Mouse (Mus musculus) ES-E14 (cell line): Measurements from ENCODE around the gene Gm1673. TPM values are rescaled to one million over a fixed set of nuclear protein-coding genes. Genes with fewer than 3 reads are reported as not detected.

ENCODE experiments used
- DNase-seq: peaks from one replicate; pipeline ENCODE4 v3.0.0-alpha.2; 2013; ENCODE audit warnings: low read depth, low spot score
- H3K27ac ChIP-seq: 2 replicates; pipeline ENCODE4 v1.5.1; 2012; ENCODE audit warnings: low read depth, mild to moderate bottlenecking, low read length, moderate library complexity, mixed read lengths; ENCODE audit not compliant: poor library complexity, insufficient read depth, severe bottlenecking
- H3K36me3 ChIP-seq: 2 replicates; pipeline ENCODE4 v1.6.1; 2012; ENCODE audit warnings: mild to moderate bottlenecking, low read length, moderate library complexity, mixed read lengths; ENCODE audit not compliant: control insufficient read depth, poor library complexity, insufficient read depth, severe bottlenecking
- H3K4me1 ChIP-seq, 2 experiments: fragments of 150-350 bp in 1 of 2; sonication (generic) in 1 of 2; 2 replicates each; pipeline ENCODE4 v1.6.1; 2012; ENCODE audit warnings: low read length in 2 of 2, mild to moderate bottlenecking in 1 of 2, mixed read lengths in 1 of 2; ENCODE audit not compliant: control insufficient read depth in 2 of 2, insufficient read depth in 2 of 2, poor library complexity in 1 of 2
- H3K4me3 ChIP-seq, 2 experiments: fragments of 150-350 bp in 1 of 2; sonication (generic) in 1 of 2; 2 replicates each; pipeline ENCODE4 v1.5.1; 2012; ENCODE audit warnings: low read length in 2 of 2, low read depth in 1 of 2, mild to moderate bottlenecking in 1 of 2, mixed read lengths in 1 of 2; ENCODE audit not compliant: insufficient read depth in 1 of 2, poor library complexity in 1 of 2, severe bottlenecking in 1 of 2
- H3K9ac ChIP-seq: 2 replicates; pipeline ENCODE4 v1.6.1; 2012; ENCODE audit warnings: low read depth, mild to moderate bottlenecking, low read length, mixed read lengths; ENCODE audit not compliant: poor library complexity, insufficient read depth, severe bottlenecking
- H3K9me3 ChIP-seq: fragments of 150-350 bp; sonication (generic); 2 replicates; pipeline ENCODE4 v1.6.1; 2012; ENCODE audit warnings: low read depth, mild to moderate bottlenecking, low read length; ENCODE audit not compliant: control insufficient read depth, insufficient read depth
- CHD2 ChIP-seq: IDR thresholded peaks from 2 replicates; pipeline ENCODE4 v1.6.1; 2014; ENCODE audit warnings: mild to moderate bottlenecking, low read depth, low read length, inconsistent platforms
- HCFC1 ChIP-seq: IDR thresholded peaks from 2 replicates; pipeline ENCODE4 v1.6.1; 2012; ENCODE audit warnings: low read length, inconsistent platforms, borderline replicate concordance; ENCODE audit not compliant: insufficient read depth
- MAFK ChIP-seq: IDR thresholded peaks from 2 replicates; pipeline ENCODE4 v1.6.1; 2014; ENCODE audit warnings: mild to moderate bottlenecking, low read depth, low read length, inconsistent platforms; ENCODE audit not compliant: insufficient read depth
- ZC3H11A ChIP-seq: IDR thresholded peaks from 2 replicates; pipeline ENCODE4 v1.6.1; 2012; ENCODE audit warnings: low read depth, mild to moderate bottlenecking, inconsistent platforms, low read length, borderline replicate concordance
- ZNF384 ChIP-seq: IDR thresholded peaks from 2 replicates; pipeline ENCODE4 v1.6.1; 2012; ENCODE audit warnings: low read depth, low read length, inconsistent platforms
- in situ Hi-C, 2 experiments: fragments of 600-800 bp; cut with MboI; formaldehyde crosslinking; loops; one replicate each; pipeline ENCODE4 v1.15.1; 2025; ENCODE audit warnings: low sequenced_read_pairs in 2 of 2, inconsistent platforms in 1 of 2; ENCODE audit not compliant: unreplicated experiment in 2 of 2
- total RNA-seq: library from RNA; depleted of rRNA; stranded (reverse); fragments of 300-350 nt; gene quantifications from 2 replicates; pipeline ENCODE4 v1.2.3, GENCODE M21; 2012; rRNA removed

Gm1673 gene
- 13.5 and 14.5 TPM in 2 replicates for total RNA-seq

DNA sequence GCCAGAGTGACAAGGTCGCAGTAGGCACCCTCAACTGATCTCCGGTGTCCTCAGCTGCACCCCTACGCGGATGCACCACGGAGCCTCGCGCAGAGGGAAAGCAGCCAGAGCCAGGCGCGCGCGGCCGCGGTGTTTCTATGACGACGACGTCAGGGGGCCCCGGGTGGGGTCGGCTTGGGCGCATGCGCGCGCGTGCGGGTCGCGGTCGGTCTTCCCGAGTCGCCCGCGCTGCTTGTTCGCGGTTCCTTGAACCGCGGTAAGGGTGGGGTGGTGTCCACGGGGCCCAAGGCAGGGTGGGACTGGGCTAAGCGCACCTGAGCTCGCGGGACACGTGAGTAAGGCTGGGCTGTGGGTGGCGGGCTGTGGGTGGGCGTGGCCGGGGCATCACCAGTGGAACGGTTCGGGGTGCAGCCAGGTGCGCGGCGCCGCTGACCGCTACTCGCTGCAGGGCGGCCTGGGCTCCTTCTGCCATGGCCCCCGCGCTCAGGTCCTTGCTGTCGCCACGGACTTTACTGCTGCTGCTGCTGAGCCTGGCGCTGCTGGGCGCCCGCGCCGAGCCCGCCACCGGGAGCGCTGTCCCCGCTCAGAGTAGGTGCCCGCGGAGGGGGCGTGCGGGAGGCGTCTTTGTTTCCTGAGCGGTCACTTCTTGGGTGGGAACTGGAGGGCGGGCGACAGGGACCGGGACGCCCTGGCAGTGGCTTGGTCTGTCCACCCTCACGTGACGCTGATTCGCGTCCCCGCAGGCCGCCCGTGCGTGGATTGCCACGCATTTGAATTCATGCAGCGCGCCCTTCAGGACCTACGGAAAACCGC, at the start of gene Gm1673:
TSS of gene Gm1673 (plus strand) at position 125 of the 813 bp plus-strand sequence.
- Histone ChIP-seq H3K9ac (peak within 1 kb of the TSS; percentile 73), H3K9me3 (no peaks in the 10 kb centered on the region), H3K4me1 (0 out of 4 replicates have a peak, but pooled peaks cover 0 to 2% of the 10 kb centered on the region in 2 experiments), H3K27ac (no peak within 1 kb of the TSS), H3K36me3 (no peaks in the 10 kb centered on the region), H3K4me3 (peak within 1 kb of the TSS; percentile 83 to 93)
- in situ Hi-C loops = no loop called here
- no peak for TF ChIP-seq ZC3H11A
- no peak for TF ChIP-seq HCFC1
- no peak for TF ChIP-seq CHD2
- TF ChIP-seq ZNF384 = no peak
- TF ChIP-seq MAFK = no peak
- DNase-seq = peak; percentile 49

GRCm38 (mm10) chr5:33934081-33934480, 49.2 kb upstream of the Gm1673 start:
- Histone ChIP-seq H3K4me1 (peaks cover 0 to 8% of the 10 kb centered on the region in 2 experiments; a peak in 3 of 4 replicates), H3K36me3 (peaks cover 6% of the 10 kb centered on the region; the same call in 1 of the 2 replicates), H3K4me3 (no peak overlapping the region), H3K9me3 (no peaks in the 10 kb centered on the region), H3K9ac (no peak overlapping the region), H3K27ac (no peak overlapping the region)
- no peak for DNase-seq
- in situ Hi-C loops = no loop called here
- TF ChIP-seq MAFK = no peak
- no peak for TF ChIP-seq CHD2
- TF ChIP-seq HCFC1 = no peak
- TF ChIP-seq ZC3H11A = no peak
- TF ChIP-seq ZNF384 = no peak

GRCm38 (mm10) chr5:33934877-33935276, 48.4 kb upstream of the Gm1673 start:
- H3K9ac ChIP-seq = no peak overlapping the region
- DNase-seq = no peak
- peak overlapping the region; percentile 19 to 86; a peak in 3 of 4 replicates for H3K4me3 ChIP-seq
- in situ Hi-C loops = no loop called here
- peaks cover 0 to 8% of the 10 kb centered on the region in 2 experiments; a peak in 3 of 4 replicates for H3K4me1 ChIP-seq
- TF ChIP-seq CHD2 = no peak
- 0 out of 2 replicates have a peak, but pooled peaks have one; percentile 23 for TF ChIP-seq ZNF384
- H3K9me3 ChIP-seq = no peaks in the 10 kb centered on the region
- peaks cover 6% of the 10 kb centered on the region; the same call in 1 of the 2 replicates for H3K36me3 ChIP-seq
- no peak overlapping the region for H3K27ac ChIP-seq

DNA sequence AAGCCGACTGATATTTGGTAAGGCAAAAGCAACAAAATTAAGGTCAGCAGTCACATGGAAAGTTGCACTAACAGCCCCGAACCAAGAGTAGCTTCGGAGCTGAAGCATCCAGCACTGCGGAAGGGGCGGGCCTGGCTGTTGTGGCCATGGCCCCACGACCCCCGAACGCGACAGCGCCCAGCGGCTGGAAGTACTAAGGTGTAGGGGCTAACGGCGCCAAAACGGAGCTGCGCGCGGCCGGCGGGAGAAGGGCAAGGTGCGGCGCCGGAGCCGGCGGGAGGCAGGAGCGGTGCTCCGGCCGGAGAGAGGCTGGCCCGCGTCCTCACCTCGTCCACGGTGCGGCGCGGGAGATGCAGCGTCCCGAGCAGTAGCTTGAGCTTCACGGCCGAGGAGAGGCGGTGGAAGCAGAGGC, 47.5 kb upstream of the Gm1673 start:
- H3K9ac ChIP-seq = peak overlapping the region; percentile 88
- DNase-seq = peak; percentile 28
- peak overlapping the region; percentile 77 to 86 for H3K4me3 ChIP-seq
- H3K9me3 ChIP-seq = no peaks in the 10 kb centered on the region
- peaks cover 3% of the 10 kb centered on the region; the same call in 1 of the 2 replicates for H3K36me3 ChIP-seq
- peak overlapping the region; percentile 57 for H3K27ac ChIP-seq
- in situ Hi-C loops = no loop called here
- no peak for TF ChIP-seq ZC3H11A
- no peak for TF ChIP-seq MAFK
- no peak for TF ChIP-seq ZNF384
- peaks cover 0 to 8% of the 10 kb centered on the region in 2 experiments; a peak in 3 of 4 replicates for H3K4me1 ChIP-seq
